Mouse (Mus musculus) gastrocnemius, postnatal 25 days (tissue): ENCODE results near the gene Rarres2. TPM values are rescaled to one million over a fixed set of nuclear protein-coding genes. Genes with fewer than 3 reads are reported as not detected.
A peak's percentile ranks its signal among the peaks of the same experiment; 100 is the strongest.

ENCODE experiments used
- DNase-seq: peaks from one replicate; pipeline ENCODE4 v3.0.0; 2022
- total RNA-seq, 2 experiments: library from RNA; stranded (reverse); gene quantifications; 1 replicate in 1 of 2; 2 replicates in 1 of 2; pipeline ENCODE4 v1.2.3; 2021

Rarres2 gene
- total RNA-seq, 2 experiments from 2014 or later, result 19.7 to 35.5 TPM

- no peak for DNase-seq
Measured at GRCm38 (mm10) chr6:48581257-48581656, 8.7 kb upstream of the Rarres2 start.

DNA sequence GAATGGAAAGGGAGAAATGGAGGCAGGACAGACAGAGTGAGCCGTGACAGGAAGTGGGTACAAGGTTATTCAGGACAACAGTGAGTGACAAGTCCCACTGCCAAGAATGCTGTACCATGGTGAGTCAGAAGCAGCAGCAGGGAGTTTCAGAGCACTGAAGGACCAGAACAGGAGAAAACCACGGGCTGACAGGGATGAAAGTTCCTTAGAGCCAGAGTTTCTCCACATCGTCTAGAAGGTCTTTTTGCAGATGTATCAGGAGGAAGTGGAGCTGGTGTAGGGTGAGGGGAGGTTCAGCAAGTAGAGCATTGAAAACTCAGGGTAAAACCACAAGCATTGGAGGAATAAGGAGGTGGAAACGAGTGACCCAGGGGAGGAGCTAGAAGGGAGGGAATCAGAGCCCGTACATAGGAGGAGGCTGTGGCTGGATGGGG, 6.6 kb upstream of the Rarres2 start:
- DNase-seq, result no peak

GRCm38 (mm10) chr6:48578736-48579135, 6.1 kb upstream of the Rarres2 start:
- no peak for DNase-seq

GRCm38 (mm10) chr6:48573981-48574380, 1.4 kb upstream of the Rarres2 start:
- DNase-seq, result no peak

GRCm38 (mm10) chr6:48573280-48573679, 691 bp upstream of the Rarres2 start:
- no peak for DNase-seq

DNA sequence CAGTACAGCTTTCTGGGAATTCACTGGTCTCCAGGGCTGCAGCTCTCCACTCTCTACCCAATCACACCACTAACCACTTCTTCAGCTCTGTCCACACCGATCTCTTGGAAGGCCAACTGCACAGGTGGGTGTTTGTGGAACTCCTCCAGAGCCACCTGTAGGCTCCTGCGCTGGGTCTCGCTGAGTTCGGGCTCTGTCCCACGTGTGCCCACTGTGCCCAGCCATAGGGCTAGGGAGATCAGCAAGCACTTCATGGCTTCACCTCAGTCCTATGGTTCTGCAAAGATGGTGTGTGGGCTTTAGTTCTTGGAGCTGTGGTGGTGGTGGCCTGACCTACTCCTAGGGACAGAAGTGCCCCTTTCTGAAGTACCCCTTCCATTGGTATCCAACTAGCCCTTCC, 575 bp downstream of the Rarres2 start:
- no peak for DNase-seq

DNA sequence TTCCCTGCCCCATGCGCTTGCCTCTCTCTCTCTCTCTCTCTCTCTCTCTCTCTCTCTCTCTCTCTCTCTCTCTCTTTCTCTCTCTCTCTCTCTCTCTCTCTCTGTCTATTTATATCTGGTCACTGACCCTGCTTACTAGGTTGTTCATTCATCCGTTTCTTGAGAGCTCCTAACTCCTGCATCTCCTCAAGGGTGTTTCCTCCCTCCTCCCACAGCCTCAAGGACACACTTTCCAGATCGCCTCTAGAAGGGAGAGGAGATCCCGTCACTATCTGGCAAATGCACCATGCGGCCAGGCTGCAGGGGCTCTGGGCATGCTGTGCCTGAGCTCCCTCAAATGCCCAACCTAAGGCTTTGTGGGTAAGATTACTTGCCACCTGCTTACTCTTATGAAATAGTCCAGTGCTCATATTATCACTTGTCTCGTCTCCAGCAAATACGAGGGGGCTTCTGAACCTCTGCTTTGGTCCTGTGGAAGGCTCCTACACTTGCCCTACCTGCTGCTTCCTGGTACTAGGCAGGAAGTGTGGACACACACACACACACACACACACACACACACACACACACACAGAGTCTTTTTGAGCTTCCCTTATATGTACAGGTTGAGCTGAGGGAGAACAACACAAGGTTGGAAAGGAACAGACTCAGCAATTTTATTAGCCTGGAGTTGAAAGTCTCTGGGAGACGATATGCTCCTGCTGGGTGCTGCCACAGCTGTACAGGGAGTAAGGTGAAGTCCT, 3.4 kb downstream of the Rarres2 start:
- DNase-seq, result no peak

- DNase-seq, result peak; percentile 53
Measured at GRCm38 (mm10) chr6:48568036-48568984, 4.3 kb downstream of the Rarres2 start.

DNA sequence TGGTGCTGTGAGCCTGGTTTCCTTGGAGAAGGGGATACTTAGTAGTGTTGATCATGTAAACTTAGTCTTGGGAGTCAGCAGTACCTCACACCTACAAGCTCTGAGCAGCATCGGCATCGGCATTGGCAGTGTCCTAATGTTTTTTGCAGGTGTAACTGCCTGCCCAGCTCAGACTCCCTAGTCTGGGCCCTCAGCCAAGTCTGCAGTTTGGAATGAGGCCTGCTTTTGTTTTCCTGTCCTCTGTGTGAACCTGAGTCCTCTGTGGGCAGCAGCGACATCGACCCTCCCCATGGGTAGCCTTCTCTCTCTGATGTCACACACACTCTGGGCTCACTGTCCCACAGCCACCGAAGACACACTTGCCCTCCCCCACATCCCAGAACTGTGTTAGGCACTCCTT, 6.3 kb downstream of the Rarres2 start:
- peak; percentile 64 for DNase-seq

DNA sequence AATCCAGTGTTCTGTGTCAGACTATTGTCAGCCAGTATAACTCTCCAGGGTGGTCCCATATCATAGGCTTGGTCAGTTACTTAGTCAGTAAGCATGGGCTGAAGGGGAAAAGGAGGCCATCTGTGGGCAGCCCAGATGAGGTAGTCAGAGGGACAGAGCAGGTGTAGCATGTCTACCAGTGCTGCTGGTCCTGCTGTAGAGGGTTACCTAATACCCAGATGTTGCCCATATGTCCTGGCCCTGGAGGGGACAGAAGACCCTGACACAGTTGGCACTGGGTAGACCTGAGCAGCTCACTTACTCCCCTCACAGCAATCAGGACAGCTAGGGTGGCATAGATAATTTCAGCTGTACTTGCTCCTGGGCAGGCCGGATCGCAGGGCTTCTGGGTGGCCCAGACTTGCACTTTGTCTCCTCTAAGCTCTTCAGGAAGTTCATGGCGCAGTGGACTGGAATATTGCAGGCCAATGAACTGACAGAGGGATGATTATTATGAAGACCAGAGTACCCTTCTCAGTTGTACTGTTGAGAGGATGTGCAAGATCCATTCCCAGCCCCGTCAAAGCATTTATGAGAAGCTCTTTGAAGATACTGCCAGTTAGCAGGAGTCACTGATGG, 6.8 kb downstream of the Rarres2 start:
- no peak for DNase-seq

- no peak for DNase-seq
Measured at GRCm38 (mm10) chr6:48555956-48556355, 16.6 kb downstream of the Rarres2 start.

DNA sequence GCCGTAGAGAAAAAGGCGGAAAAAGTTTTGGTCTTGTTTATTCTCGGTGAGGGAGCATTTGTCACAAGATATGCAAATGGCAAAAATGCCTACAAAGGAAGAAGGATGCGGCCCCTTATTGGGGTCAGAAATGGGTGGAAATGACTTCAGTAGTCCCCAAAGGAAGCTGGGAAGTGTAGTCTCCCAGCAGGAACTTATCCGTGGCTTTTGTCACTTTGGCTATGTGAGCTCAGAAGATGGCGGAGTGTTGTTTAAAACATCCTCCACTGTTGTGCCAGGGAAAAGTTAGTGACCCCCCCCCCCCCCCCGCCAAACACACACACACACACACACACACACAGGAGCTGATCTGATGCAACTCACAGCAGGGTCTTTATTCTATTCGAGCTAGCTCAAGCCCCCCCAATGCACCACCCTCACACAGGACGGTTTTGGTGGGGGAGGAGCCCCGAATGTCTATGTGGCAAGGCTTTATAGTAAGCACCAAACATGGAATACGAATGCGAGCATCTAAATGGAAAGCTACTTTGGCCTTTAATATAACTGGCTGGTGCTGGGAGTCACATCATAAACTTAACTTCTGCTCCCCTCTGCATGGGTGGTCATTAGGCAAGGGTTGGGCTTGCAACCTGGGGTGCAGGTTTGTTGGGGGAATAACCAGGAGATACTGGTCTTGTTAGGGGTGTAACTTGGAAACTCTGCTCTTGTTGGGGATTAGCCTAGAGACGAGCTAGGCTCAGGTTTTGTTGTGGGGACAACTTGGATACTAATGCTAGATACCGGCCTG, 17.3 kb downstream of the Rarres2 start:
- peak; percentile 55 for DNase-seq

DNA sequence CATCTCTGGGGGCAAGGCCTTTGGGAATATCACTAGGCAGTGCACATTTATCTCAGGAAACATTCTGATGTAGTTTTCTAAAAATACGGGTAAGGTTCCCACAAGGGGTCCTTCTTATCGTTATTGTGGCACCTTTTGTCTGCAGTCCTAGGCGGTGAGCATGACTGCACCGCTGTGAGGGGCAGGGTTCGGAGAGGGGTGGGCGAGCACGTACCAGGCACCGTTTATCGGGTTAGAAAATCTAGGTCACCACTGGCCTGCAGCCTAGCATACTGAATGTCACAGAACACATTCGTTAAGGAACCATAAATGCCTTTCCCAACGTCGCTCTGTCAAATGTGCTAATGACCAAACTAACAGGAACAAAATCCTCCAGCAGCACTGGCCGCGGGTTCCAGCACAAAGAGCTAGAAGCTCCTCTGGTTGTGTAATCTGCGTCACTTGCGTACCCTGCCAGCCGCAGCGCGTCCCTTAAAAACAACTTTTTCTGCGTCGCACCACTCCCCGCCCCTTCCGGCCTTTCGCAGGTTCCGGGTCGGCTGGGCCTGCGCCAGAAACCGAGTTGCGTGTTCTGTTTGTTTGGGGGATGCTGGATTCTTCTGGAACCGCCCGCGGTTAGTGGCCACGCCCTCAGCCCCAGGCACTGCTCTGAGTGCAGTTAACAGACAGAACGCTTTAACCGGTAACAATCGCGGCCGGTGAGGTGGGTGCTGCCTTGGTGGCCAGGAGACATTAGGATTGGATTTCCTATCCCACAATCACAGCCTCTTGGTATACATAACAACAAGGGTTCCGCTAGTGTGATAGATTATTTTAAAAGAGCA, 18.1 kb downstream of the Rarres2 start, which contains the start of gene Lrrc61:
TSS of gene Lrrc61 (plus strand) at position 517 of the 824 bp plus-strand sequence.
- DNase-seq, result peak; percentile 97

GRCm38 (mm10) chr6:48553819-48554218, 18.8 kb downstream of the Rarres2 start:
- DNase-seq, result peak; percentile 75

DNA sequence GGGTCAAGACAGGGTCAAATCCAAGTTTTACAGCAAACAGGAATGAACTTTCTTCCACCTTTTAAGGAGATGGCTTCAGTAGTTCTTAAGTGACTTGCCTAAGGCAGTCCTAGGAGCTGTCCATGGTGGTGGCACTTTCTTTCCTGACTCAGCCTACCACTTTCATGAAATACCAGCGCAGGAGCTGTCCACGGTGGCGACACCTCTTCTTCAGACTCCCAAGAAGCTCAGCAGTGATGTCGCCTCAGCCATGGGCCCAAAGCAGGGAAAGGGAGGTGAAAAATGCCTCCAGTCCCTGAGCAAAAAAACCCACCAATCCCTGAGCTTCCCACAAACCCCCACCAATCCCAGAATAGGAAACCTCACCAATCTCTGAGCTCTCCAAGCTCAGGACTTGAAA, 19.7 kb downstream of the Rarres2 start:
- no peak for DNase-seq

DNA sequence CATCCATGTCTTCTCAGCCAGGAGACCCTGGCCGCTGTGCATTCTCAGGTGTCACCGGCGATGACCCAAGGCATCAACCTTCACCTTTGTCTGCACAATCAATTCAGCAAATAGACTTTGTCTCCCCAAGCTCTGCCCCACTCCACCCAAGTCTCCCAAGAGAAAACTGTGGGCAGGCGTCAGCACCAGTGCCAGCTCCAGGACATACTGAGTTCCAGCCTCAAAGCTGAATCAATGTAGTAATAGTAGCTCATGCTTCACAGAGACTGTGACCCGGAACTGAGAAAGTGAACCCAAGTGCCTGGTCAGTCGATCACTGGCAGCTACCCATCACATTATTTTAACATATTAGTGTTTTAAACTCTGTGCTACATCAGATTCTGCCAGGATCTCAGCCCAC, 24.3 kb downstream of the Rarres2 start:
- DNase-seq, result no peak

DNA sequence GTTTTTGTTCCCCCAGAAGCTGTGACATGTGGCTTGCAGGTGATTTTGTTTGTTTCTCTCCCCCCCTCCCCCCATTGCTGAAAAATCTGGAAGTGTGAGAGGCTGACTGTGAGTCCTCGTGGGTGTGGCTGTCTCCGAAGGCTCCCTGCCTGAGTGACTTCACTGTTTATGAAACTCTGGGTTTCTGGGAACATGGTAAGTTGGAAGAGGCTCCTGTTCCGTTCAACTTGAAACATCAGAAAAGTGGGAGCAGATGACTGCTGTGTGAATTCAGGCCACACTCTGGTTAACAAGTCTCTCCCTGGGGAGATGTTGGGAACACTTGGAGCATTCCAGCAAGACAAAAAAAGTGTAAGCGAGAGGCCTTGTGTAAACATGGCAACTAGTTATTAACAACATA, 25.7 kb downstream of the Rarres2 start:
- peak; percentile 45 for DNase-seq

DNA sequence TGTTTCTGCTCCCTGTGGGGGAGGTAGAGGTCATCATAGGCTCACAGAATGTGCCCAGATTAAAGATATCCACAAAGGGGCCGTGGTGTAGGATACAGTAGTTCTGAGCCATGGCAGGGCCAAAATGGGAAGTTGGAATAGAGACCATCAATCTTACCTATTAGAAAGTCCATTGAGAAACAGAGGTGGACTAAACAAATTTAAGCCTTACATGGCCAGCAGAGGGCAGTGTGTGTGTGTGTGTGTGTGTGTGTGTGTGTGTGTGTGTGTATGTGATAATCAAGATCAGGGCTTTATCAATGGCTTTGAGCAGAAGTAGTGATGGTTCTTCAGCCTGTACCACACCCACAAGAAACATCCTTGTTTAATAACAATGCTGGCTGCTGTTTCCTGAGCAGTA, 26.3 kb downstream of the Rarres2 start:
- DNase-seq, result no peak

DNA sequence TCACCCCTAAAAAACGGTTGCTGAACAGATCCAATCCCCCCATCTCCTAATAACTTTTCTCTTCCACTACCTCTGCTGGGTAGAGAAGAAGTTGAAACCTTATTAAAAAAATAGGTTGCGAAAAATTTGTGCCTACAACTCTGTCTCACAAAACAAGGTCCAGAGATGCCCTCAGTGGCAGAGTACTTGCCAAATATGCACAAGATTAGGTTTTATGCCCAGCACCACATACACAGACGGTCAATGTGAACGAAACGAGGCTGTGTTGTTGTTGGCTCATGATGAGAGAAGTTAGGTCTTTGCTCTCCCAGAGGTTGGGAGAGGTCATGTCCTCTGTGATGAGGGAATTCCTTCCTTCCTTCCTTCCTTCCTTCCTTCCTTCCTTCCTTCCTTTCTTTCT, 27.3 kb downstream of the Rarres2 start:
- DNase-seq, result no peak

GRCm38 (mm10) chr6:48542631-48543030, 30.0 kb downstream of the Rarres2 start:
- no peak for DNase-seq
